Mouse (Mus musculus) thymus, postnatal 36 days (tissue): ENCODE results near the gene Adam11.

Experiments
- DNase-seq, 2 experiments: peaks; one replicate each; pipeline ENCODE4 v3.0.0; 2022; ENCODE audit warnings: mixed read lengths in 2 of 2

Adam11 gene

DNA sequence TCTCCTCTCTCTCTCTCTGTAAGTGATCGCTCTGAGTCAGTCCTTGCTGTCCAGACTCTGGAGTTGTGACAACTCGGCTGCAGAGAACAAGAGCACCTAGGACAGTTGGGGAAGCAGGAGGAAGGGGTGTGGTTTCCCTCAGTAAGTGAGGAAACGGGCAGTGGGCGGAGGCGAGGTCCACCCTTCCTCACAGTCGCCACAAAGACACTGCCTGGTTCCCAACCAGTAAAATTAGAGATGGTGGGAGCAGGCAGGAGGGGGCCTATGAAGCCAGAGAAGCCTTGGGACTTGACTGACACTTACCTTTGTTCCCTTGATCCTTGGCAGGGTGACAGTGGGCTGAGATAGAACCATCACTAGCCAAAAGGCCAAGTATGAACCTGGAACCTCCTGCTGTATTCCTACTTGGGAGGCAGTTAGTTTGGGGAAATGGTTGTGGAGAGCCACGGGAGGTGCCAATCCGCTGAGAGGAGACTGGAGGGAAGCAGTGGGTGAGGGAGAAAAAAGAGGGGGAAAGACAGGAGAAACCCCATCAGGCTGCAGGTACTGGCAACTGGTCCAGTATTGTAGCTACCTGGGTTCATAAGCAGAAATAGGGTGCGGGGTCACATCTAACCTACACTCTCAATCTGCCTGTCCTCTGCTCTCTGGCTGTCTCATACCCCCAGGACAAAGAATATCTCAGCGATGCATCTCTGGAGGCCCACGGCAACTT, 19.2 kb downstream of the Adam11 start:
- DNase-seq, result no peak

DNA sequence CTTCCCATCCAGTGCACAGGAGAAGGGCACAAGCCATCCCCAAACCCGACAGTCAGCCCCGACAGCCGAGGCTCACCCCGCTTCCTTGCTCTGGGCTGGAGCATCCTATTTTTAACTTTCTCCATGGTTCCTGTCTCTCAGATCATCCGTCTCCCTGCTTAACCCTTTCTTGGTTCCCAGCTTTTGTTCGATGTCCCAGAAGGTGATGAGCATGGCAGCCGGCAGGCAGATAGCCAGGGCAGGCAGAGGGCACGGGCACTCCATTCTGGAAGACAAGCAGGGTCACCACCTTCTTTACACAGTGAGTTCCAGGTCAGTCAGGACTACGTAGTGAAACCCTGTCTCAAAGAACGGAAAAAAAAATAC, 19.7 kb downstream of the Adam11 start:
- no peak for DNase-seq

DNA sequence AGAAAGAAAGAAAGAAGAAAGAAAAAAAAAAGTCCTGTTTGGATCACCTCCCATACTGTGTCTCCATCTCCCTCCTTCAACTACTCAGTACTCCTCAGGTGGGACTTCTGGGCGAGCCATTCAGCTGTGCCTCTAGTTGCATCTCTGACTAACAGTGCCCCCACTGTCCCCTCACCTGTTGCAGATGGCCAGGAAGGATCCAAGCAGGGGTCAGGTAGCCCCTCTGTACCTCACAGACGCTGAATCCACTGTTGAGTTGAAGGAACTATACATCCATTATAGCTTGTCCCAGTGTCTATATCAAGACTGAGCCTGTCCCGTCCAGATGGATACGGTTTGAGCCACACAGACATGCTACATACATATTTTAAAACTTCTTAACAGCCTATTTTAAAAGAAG, 20.3 kb downstream of the Adam11 start:
- DNase-seq, result no peak

DNA sequence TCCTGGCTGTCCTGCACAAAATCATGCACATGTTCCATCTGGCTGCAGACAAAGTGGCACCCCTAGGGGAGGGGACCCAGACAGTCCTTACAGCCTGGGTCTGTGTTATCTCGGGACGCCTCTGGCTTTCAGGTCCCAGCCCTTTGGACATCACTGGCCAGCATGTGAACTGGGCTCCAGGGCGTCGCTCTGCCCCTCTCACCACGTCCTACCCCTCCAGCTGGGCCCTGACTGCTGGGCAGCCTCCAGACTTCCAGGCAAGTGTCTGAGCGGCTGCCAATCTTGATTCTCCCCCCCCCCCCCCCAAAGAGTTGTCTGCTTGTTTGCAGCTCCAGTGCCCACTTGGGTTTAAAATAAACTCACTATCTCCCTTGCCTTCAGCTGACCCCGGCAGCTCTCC, 22.2 kb downstream of the Adam11 start:
- no peak for DNase-seq

DNA sequence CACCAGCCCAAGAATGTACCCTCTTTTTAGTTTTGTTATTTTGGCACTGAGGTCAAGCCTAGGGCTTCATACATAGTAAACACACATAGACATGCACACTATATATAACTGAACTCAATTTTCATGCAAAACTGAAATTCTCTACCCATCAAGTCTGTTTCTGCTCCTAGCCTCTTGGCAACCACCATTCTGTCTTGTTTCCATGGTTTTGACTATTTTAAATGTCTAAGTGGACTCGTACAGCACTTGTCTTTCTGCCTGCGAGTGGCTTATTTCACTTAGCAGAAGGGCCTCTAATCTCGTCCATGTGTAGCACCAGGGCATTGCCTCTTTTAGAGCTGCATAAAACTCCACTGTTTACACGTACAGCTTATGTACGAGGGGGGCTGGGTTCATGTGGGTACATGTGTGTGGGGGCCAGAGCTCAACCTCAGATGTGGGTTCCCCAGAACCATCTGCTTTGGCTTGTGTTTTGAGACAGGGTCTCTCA, 26.5 kb downstream of the Adam11 start:
- DNase-seq, result no peak

DNA sequence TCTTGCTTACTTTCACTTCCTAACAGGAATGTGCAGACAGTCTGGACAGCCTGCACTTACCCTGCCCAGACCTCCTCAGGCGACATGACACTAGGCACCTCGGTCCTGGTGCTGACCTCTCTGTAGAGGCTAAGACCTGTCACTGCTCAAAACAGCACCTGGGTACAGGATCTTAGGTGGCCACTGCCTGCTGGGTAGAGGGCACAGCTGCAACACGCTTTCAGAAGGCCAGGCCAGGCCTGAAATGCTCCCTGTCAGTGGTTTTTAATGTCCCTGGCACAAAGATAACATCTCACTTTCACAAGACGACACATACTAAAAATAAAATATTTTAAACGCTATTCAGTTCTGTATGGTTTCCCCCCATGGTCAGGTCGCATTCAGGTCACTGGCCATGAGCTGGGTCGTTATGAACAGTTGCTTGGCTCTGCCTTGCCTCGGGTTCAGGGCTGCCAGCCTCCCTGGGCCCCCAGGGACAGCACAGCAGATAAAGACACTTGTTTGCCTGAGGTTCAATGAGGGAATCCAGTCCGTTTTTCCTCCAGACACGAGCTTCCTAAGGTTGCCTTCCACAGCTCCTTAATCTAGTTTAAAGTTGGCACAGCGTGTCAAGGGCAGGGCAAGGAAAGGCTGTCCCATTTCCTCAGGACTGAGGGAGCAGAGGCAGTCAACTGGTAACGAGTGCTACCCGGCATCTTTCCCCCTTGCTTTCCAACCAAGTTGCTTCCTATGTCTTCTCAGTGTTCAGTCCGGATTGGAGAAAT, 30.6 kb downstream of the Adam11 start:
- DNase-seq, result no peak

DNA sequence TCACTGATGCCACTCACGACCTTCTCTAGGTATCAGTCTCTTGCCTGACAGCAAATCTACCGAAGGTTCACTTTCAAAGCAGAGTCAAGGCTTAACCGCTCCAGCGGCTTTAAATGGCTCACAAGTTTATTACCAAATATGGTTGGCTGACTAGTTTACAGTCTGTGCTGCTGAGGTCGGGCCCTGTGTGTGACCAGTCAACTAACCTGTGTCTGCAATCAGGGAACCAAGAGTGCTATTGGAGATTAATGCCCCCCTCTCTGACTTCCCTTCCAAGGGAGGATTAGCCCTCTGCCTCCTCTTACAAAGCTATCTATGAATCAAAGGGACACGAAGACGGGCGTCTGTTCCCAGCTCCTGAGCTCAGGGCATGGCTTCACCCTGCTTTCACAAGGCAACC, 32.9 kb downstream of the Adam11 start:
- no peak for DNase-seq

DNA sequence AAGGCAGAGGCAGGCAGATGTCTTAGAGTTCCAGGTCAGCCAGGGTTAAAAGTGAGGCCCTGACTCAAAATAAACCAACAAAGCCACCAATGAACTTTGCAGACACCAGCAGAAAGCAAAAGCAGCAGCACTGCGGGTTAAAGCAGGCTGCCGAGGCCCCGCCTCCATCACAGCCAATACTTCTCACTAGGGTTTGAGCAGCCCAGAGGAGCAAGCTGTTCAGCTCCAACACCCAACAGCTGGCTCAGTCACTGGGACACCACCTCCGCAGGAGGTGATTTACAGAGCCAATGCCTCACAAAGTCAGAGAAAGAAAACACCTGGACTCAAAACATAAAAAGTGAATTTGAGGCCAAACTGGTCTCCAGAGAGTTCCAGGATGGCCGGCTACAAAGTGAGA, 42.2 kb downstream of the Adam11 start:
- DNase-seq, result no peak

GRCm38 (mm10) chr11:102808246-102808645, 47.0 kb downstream of the Adam11 start:
- DNase-seq, result no peak

DNA sequence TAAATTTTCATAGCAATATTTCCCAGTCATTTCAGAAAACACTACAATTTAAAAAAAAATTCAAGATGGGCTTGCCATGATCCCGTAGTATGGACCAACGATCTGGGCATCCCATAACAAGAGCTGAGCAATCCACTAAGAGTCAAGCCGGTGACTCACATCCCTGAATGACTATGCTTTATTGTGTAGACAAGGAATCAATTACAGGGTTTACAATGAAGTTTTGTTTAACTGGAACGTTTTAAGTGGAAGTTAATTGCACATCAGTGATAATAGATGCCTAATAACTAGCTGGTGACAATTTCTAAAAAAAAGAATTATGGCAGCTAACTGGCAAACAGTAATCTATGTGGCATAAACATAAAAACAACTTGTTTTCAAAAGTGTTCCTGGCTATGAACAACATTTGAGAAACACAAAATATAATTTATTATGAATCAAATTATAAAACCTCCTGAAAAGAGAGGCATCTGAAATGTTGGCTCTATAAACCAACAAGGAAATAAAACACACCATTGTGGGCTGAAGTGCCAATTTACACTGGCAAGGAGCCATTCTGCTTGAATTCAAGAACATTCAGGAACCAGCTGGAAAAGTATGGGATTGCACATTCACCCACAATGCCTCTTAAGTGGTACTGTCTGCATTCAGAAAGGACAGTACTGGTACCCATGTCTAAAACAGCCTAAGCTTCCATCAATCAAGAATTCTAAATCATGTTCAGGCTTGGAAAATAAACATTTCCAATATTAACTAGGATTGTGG, 49.7 kb downstream of the Adam11 start:
- no peak for DNase-seq

DNA sequence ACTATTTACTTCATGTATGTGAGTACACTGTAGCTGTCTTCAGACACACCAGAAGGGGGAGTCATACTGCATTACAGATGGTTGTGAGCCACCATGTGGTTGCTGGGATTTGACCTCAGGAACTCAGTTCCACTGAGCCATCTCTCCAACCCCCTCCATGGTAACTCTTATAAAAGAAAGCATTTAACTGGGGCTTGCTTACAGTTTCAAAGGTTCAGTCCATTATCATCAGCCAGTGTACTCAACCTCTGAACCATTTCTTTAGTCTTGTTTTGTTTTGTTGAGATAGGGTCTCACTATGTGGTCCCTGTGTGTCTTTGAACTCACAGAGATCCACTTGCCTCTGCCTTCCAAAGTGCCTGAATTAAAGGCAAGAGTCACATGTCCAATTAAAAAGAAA, 53.6 kb downstream of the Adam11 start:
- no peak for DNase-seq

DNA sequence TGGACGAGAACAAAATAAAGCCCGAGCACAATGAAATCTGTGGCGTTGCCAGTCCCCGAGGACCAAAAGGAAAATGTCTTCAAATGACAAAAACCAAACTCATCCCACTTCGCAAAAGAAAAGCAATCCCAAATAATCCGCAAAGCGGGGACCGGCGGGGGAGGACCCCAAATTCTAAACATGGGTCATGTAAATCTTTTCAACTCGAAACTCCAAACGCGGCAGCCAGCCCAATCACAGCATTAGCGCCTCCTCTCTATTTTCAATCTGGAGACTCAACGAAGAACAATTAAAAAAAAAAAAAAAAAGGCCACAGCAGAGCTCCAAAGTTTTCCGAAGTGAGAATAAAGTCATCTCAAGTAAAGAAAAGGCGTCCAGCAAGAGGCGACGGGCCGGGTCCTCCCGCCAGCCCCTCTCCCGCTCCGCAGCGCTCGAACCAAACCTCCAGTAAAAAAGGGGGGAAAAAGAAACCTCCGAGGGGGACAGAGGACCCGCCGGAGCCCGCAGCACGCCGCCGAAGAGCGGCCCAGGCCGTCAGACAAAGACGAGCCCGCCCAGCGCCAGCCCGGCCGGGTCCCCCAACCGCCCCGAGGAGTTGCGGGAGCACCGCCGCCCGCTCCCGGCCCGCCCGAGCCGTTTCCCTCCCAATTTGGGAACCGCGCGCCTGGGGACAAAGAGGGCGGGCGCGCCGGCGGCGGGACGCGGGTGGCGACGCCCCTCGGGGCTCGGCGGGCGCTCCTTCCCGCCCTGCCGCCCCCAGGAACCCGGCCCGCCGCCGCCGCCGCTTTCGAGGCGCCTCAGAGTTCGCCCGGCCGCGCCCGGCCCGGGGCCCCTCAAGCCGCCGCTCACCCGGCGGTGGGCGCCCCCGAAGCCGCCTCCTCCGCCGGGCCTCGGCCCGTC, 57.1 kb downstream of the Adam11 start:
- DNase-seq, result peak; percentile 11 to 14

DNA sequence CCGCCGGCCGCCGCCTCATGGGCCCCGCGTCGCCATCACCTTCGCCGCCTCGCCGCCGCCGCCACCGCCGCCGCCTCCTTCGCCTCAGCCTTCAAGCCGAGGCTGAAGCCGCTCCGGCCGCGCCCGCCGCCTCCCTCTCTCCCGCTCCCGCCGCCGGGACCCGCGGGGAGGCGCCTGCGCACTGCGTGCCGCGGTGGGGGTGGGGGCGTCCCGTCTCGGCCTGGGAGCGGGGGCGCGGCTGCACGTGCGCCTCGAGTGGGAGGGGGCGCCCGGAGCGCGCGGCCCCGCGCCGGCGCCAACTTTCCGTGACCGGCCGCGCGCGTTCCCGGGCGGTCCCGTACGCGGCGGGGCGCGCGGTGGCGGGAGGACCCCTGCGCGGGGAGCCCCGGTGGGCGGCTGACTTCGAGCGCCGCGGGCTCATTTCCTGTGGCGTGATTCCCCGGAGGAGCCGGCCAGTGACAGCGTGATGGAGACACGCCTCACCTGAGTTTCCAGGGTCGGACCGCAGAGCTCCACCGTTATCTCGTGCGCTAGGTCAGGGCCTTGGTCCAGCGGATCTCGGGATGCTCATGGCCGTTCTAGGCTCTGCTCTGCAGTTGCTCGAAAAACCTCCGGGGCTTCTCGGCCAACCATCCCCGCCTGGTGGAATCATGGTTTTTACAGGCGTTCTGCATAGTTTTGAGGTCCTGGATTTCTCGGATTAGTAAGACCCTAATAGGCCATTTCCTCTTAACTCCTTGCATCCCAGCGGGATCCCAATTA, 58.0 kb downstream of the Adam11 start, which contains the start of gene Gjc1:
Gene Gjc1, minus strand, starts transcription at position 680 of the 762 bp plus-strand sequence.
- DNase-seq, result peak; percentile 25 to 53

DNA sequence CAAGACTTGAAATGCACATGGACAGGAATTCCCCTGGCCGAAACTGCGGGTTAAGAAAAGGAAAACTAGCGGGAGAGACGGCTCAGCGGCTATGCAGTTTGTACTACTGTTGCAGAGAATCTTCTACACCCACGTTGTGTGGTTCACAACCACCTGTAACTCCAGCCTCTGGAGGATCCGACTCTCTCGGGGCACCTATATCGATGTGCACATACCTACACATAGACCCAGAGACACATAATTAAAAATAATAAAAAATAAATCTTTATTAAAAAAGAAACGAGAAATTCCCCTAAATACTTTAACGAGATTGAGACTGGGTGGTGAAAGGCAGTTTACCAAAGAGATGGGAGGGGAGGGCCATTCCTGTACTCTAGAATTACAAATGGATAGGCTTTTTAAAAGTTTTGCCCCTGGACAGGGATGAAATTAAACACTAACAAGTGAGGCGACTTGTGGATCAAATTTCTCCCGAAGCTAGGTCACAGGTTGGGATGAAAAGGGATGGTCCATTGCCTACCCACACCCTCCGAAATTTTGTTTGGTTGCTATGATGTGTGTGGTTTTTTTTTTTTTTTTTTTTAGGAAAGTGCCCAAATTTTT, 58.6 kb downstream of the Adam11 start:
- DNase-seq, result peak in 1 of 2 experiments; percentile 2

- DNase-seq, result no peak
Observed at GRCm38 (mm10) chr11:102820432-102820831, 59.2 kb downstream of the Adam11 start.

GRCm38 (mm10) chr11:102821231-102821630, 60.0 kb downstream of the Adam11 start:
- peak; percentile 8 to 25 for DNase-seq

DNA sequence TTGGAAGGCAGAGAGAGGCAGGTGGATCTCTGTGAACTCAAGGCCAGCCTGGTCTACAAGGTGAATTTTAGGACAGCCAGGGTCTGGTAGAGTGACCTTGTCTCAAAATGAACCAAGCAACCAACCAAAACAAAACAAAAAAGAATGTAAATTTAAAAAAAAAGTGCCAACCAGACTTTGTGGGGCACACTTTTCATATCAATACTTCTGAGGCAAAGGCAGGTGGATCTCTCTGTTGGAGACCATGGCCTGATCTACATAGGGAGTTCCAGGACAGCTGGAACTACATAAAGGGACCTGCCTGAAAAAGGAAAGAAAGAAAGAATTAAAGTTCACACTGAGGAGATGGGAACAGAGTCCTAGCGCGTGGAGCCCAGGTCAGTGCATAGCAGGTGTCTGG, 65.2 kb downstream of the Adam11 start:
- no peak for DNase-seq

GRCm38 (mm10) chr11:102827097-102827496, 65.9 kb downstream of the Adam11 start:
- DNase-seq, result no peak
